Mouse (Mus musculus) ES-Bruce4 (cell line): ENCODE measurements around the gene Atoh8. TPM values are rescaled to one million over a fixed set of nuclear protein-coding genes. Genes with fewer than 3 reads are reported as not detected.

Experiments
- H3K27ac ChIP-seq: 2 replicates; pipeline ENCODE4 v1.5.1; 2012; ENCODE audit warnings: low read length, inconsistent platforms; ENCODE audit not compliant: insufficient read depth
- H3K27me3 ChIP-seq: 2 replicates; pipeline ENCODE4 v1.6.1; 2012; ENCODE audit warnings: mild to moderate bottlenecking, low read length, inconsistent platforms; ENCODE audit not compliant: control insufficient read depth, poor library complexity, insufficient read depth, severe bottlenecking
- H3K36me3 ChIP-seq: 2 replicates; pipeline ENCODE4 v1.6.1; 2012; ENCODE audit warnings: inconsistent platforms, mild to moderate bottlenecking, low read length, moderate library complexity; ENCODE audit not compliant: control insufficient read depth, poor library complexity, insufficient read depth, severe bottlenecking
- H3K4me1 ChIP-seq: one replicate; pipeline ENCODE4 v1.8.1; 2011; ENCODE audit warnings: low read length; ENCODE audit not compliant: control insufficient read depth, insufficient read depth
- H3K4me3 ChIP-seq: 2 replicates; pipeline ENCODE4 v1.5.1; 2011; ENCODE audit warnings: low read depth, mild to moderate bottlenecking, low read length
- H3K9ac ChIP-seq: 2 replicates; pipeline ENCODE4 v1.6.1; 2012; ENCODE audit warnings: low read depth, mild to moderate bottlenecking, inconsistent platforms; ENCODE audit not compliant: poor library complexity, severe bottlenecking
- H3K9me3 ChIP-seq: replicated peaks from 2 replicates; pipeline ENCODE4 v1.6.1; 2012; ENCODE audit warnings: mild to moderate bottlenecking, low read length, inconsistent platforms; ENCODE audit not compliant: control insufficient read depth, poor library complexity, insufficient read depth, severe bottlenecking
- CTCF ChIP-seq: IDR thresholded peaks from one replicate; pipeline ENCODE4 v1.8.1; 2011; ENCODE audit warnings: low read depth, low read length
- EP300 ChIP-seq: IDR thresholded peaks from 2 replicates; pipeline ENCODE4 v1.6.1; 2011; ENCODE audit warnings: low read depth, low read length; ENCODE audit not compliant: insufficient read depth
- POLR2A ChIP-seq: IDR thresholded peaks from one replicate; pipeline ENCODE4 v1.8.1; 2011; ENCODE audit warnings: low read length; ENCODE audit not compliant: insufficient read depth
- polyA plus RNA-seq: library from polyadenylated mRNA; stranded (reverse); fragments of >200 nt; gene quantifications from 2 replicates; pipeline ENCODE4 v1.2.4, GENCODE M21; 2011; ENCODE audit warnings: low read depth; ENCODE audit not compliant: missing spikeins, insufficient read depth, insufficient read length

The Atoh8 gene
- polyA plus RNA-seq, 1 experiment: not detected

DNA sequence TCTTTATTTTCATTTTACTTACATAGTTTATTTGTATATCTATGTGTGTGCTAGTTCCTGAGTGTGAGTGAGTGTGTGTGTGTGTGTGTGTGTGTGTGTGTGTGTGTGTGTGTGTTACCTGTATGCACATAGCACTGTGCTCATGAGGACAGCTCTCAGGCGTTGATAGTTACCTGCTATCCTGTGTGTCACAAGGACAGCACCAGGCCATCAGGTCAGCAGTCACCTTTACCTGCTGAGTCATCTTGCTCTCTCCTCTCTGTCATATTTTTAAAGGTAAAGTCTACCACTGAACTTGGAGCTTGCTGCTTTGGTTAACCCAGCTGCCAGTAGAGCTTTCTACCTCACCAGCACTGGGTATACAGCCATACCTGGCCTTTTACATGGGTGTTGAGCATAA is 17.1 kb upstream of the Atoh8 start:
- no peaks in the 10 kb centered on the region for H3K27me3 ChIP-seq

DNA sequence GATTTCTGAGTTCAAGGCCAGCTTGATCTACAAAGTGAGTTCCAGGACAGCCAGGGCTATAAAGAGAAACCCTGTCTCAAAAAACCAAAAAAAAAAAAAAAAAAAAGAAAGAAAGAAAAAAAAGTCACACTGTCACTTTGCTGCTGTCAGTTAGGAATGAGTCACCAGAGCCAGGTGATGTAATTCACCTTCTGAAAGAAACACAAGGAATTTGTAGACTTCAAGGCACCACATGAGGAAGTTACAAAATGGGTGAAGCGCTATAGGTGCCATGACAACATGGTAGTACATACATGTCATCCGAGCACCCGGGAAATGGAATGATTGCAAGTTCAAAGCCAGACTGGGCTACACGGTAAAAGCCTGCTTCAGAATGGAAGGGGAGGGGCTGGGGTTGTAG is 14.6 kb upstream of the Atoh8 start:
- Histone ChIP-seq H3K27ac (no peak overlapping the region), H3K9ac (no peak overlapping the region), H3K36me3 (no peaks in the 10 kb centered on the region), H3K4me1 (no peaks in the 10 kb centered on the region), H3K27me3 (no peaks in the 10 kb centered on the region), H3K4me3 (no peak overlapping the region), H3K9me3 (no peaks in the 10 kb centered on the region)
- TF ChIP-seq EP300 (no peak), CTCF (no peak), POLR2A (no peak)

More for the DNA sequence above, 17.1 kb upstream of the Atoh8 start:
- Histone ChIP-seq H3K4me1 (no peaks in the 10 kb centered on the region), H3K36me3 (no peaks in the 10 kb centered on the region), H3K9ac (no peak overlapping the region), H3K4me3 (no peak overlapping the region), H3K27ac (no peak overlapping the region), H3K9me3 (no peaks in the 10 kb centered on the region)
- no peak for TF ChIP-seq POLR2A
- TF ChIP-seq EP300: no peak
- no peak for TF ChIP-seq CTCF

DNA sequence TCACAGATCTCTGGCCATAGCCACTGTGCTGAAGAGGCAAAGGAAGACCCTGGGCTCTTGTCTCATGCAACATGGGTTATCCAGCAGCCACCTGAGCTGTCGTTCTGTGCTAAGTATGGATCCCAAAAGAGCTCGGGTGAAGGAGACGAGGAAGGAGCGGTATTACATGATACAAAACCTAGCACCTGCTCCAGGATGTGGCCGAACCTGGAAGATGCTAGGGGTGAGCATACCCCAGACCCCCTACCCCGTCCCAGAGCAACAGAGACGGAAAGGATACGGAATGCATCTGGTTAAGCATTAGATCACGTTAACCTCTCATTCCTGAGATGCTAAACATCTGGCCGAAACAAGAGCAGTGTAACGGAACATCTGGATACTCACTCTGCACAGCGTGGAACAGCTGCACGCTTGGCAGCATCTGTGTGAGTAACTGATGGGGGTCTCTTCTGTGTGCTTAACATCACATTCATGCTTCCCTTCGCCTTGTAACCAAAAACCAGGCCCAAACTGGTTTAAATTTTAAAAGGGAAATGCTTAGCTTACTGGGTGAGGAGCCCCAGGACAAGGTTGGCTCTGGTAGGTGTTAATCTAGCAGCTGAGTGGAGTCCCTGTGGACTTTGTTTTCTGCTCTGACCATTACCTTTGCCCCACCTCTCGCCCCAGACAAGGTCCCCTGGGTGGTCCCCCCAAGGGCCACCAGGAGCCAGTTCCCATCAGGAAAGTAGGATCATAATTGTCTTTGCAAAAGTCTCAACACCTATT is 13.0 kb upstream of the Atoh8 start:
- no peak overlapping the region for H3K4me3 ChIP-seq
- no peaks in the 10 kb centered on the region for H3K36me3 ChIP-seq
- H3K9ac ChIP-seq: no peak overlapping the region
- no peaks in the 10 kb centered on the region for H3K4me1 ChIP-seq
- H3K27ac ChIP-seq: no peak overlapping the region
- no peak for TF ChIP-seq POLR2A
- no peak for TF ChIP-seq EP300
- TF ChIP-seq CTCF: no peak
- H3K9me3 ChIP-seq: no peaks in the 10 kb centered on the region
- no peaks in the 10 kb centered on the region for H3K27me3 ChIP-seq

DNA sequence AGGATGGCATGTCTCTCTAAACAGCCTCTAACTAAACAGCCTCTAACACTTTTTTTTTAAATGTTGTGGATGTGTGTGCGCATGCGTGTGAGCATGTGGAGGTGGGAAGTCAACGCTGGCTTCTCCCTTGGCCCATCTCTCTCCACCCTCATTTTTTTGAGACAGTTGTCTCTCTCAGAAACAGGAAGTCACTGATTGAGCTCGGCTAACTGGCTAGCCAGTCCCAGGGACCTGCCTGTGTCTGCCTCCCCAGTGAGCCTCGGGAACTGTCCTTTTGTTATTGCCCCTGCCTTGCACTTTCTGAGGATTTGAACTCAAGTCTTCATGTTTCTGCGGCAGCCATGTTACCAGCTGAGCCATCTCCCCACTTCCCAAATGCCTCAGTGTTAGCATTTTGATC is 10.9 kb upstream of the Atoh8 start:
- Histone ChIP-seq H3K4me3 (no peak overlapping the region), H3K9me3 (no peaks in the 10 kb centered on the region), H3K27me3 (no peaks in the 10 kb centered on the region), H3K4me1 (no peaks in the 10 kb centered on the region), H3K27ac (no peak overlapping the region), H3K9ac (no peak overlapping the region), H3K36me3 (no peaks in the 10 kb centered on the region)
- TF ChIP-seq EP300 (no peak), CTCF (no peak), POLR2A (no peak)

DNA sequence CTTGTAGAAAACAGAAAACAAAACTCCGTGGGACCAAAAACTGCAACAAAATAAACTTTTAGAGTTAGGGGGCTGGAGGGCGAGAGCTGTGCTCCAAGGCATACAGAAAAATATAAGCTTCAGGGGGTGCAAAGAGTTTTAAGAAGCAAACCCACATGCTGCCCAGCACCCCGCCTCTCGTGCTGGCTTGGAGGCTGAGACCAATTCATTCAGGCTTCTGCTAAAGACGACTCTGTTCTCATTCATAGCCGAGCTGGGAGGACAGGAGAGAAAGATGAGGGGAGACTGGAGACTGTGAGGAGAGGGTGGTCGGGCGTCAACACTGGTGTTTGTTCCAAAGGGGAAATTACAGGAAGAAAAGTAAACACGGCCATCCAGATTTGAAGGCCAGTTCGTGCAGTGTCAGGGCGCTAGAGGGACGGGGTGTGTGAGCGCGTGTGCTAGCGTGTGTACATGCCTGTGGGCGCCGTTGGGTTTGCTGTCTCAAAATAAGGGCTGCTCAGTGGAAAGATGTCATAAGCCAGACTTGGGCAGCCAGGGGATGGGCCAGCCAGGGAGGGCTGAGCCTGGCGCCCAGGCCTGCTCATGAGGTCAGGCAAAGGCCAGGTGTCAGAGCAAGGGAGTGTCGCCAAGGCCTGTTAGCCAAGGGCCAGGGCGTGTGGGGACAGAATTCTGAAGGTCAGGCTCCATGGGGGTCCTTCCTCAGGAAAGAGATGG is 9.3 kb upstream of the Atoh8 start:
- TF ChIP-seq CTCF: no peak
- no peak for TF ChIP-seq EP300
- TF ChIP-seq POLR2A: no peak
- no peaks in the 10 kb centered on the region for H3K9me3 ChIP-seq
- H3K36me3 ChIP-seq: no peaks in the 10 kb centered on the region
- H3K4me1 ChIP-seq: no peaks in the 10 kb centered on the region
- no peak overlapping the region for H3K27ac ChIP-seq
- no peak overlapping the region for H3K4me3 ChIP-seq
- no peaks in the 10 kb centered on the region for H3K27me3 ChIP-seq
- no peak overlapping the region for H3K9ac ChIP-seq

DNA sequence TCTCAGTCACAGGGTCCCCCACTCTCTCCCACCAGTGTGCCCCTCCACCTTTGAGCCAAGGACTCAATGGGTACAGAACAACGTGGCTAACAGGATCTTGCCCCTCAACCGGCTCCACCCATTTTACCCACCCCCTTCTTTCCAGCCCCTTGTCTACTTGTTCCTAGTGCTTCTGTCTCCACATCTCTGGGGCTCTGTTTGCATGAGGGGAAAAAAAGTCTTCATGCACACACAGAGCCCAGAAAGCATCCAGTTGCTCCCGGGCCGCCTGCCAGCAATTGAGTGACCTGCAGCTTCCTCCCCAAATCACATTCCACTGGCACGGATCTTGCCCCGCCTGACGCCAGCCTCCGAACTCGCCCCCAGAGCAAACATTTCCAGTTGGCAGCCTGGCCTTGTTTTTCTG is 8.8 kb upstream of the Atoh8 start:
- TF ChIP-seq EP300 (no peak), CTCF (no peak), POLR2A (no peak)
- H3K4me1 ChIP-seq: no peaks in the 10 kb centered on the region
- no peak overlapping the region for H3K9ac ChIP-seq
- no peak overlapping the region for H3K4me3 ChIP-seq
- no peaks in the 10 kb centered on the region for H3K9me3 ChIP-seq
- H3K36me3 ChIP-seq: no peaks in the 10 kb centered on the region
- no peak overlapping the region for H3K27ac ChIP-seq
- no peaks in the 10 kb centered on the region for H3K27me3 ChIP-seq
